Mouse (Mus musculus) right cerebral cortex, adult 18-20 months (tissue): ENCODE results near the gene Nrip1.

Experiments used
- DNase-seq: peaks from one replicate; pipeline ENCODE4 v3.0.0; 2022; ENCODE audit warnings: mixed read lengths

The Nrip1 gene

DNA sequence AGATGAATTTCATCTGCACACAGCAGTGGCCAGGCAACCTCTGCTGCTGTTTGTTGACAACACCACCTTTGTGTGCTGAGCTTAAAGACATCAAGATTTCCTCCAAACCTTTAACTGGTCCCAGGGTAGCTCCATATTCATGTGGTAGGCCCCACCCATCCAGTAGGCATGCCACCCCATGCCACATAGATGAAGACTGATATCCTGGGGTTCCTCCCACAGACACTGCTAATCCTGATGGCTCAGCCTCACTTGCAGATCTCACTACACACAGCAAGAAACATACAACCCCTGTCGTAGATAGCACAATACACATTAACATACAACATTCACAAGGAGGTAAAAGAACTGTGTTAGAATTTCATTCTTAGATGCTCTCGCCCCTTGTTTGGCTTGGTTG is 29.6 kb downstream of the Nrip1 start:
- DNase-seq, result no peak

DNA sequence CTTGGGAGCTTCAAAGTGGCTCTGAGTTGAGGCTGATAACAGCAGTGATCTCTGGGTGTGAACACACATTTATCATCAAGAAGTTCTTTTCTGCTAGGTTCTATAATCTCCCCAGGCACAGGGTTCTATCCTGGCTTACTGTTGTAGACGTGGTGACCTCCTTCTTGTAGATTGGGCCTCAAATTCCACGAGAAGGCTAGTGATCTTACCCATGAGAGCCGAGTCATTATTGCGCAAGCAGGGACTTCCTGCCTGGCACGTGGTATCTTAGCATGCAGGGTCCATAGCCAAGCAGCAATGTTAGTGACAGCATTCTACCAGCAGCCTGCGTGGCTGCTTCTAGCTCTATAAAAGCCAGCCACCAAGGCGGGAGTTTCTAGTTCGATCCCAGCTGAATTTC is 32.0 kb downstream of the Nrip1 start:
- no peak for DNase-seq

DNA sequence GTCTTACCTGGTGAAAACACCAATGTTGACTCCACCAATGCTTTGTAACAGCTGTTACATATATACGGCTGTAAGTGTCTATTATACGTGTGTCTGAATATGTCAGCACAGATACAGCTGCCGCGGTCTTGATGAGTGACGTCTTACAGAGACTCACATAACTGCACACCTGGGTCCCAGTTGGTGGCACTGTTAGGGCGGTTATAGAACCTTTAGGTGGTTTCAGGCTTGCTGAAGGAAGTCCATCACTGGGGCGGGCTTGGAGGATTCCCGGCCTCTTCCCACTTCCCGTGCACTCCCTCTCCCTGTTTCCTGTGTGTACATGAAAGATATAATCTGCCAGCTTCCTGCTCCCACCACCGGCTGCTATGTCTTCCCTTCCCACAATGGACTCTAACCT is 34.4 kb downstream of the Nrip1 start:
- DNase-seq, result no peak

DNA sequence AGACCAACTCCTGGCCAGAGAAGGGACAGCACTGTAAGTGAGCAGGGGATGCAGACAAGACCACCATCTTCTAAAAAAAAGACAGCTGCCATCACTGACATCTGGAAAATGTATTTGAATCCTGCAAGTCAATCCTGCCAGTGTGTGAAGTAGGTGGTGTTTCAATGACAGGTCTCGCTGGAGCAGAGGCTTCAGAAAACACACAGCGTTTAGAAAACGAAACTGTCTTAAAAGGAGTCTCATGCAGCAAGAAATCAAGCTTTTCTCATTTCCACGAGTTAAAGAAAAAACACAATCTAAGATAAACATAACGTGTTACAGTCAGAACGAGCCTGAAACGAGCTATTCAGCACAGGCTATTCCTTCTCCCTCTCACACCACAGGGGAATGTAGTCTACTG is 36.3 kb downstream of the Nrip1 start:
- DNase-seq, result no peak

DNA sequence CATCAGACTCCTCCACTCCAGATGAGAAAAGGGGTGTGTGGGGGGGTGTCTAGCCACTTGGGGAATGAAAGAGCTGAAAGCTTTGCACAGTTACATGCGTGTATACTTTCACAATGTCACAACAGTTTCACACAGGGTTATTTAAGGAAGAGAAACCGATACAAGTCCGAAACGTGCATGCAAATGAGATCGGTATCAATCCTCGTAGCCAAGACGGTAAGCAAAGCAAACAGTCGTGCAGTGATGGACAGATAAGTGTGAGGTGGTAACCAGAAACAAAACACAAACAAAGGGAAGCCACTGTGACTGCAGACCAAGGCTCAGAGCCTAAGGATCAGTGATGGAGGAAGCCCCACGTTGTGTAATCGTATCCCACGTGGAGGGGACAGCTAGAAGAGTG is 36.7 kb downstream of the Nrip1 start:
- no peak for DNase-seq

DNA sequence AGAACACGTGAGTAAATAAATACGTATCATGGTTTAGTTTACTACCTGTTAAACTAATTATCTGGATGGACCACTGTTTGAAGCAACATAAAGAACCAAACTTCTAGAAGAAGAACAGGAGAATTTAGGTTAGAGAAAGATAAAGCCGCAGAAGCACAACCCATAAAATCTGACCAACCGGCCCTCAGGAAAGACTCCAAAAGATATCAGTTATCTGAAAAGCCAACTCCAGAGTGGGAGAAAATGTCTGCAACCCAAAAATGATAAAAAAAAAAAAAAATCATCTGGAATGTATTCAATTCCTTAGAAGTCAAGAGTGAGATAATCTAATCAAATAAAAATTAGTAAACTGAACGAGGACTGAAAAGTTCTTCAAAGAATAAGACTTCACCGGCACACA is 37.7 kb downstream of the Nrip1 start:
- no peak for DNase-seq

DNA sequence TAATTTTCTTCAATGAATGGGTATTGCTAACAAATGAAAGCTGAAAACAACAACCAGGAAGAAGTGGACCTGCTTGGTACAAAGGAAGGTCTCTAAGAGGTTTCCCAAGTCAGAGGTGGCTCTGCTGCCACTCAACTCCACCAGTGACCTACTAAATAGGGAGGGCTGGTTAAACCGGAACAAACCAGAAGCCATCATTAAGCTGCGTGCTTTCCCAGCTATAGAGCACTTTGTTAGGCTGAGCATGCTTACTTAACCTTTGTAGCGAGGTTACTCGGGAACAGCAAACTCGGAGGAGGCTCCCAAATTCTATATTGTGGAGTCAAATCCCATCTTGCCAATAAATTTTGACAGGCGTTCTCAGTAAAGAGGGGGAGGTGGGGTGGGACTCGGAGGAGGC is 41.5 kb downstream of the Nrip1 start:
- no peak for DNase-seq

DNA sequence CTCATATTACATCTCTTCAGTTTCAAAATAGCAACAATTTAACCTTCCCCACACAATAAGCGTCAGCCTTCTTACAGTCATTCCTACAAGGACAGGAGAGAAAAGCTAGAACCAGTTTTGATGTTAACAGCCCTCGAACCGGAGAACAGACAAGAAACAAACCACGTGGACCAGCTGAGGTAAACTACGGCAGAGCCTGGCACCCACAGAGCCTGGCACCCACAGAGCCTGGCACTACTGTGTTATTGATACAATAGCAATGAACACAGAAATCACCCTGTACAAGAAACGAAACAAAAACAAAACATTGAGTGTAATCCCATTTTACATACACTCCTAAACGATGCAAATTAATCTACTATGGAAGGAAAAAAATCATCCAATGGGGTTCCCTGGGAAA is 42.4 kb downstream of the Nrip1 start:
- DNase-seq, result no peak

DNA sequence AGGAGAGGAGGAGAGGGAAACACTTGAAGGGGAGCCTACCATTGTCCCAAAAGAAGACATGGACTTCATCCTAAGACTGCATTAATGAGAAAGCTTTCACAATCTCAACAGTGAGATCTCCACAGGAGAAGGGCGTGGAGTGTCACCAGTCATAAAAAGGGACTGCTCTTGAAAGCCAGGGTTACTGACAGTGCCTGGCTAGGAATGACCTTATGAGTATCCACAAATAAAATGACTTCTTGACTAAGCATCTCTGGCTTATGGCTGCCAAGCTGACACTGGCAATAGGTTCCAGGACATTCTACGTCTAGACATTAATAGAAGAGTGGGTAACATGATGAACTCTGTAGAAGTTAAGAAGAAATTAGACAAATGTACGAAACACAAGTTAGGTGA is 48.3 kb downstream of the Nrip1 start:
- no peak for DNase-seq

DNA sequence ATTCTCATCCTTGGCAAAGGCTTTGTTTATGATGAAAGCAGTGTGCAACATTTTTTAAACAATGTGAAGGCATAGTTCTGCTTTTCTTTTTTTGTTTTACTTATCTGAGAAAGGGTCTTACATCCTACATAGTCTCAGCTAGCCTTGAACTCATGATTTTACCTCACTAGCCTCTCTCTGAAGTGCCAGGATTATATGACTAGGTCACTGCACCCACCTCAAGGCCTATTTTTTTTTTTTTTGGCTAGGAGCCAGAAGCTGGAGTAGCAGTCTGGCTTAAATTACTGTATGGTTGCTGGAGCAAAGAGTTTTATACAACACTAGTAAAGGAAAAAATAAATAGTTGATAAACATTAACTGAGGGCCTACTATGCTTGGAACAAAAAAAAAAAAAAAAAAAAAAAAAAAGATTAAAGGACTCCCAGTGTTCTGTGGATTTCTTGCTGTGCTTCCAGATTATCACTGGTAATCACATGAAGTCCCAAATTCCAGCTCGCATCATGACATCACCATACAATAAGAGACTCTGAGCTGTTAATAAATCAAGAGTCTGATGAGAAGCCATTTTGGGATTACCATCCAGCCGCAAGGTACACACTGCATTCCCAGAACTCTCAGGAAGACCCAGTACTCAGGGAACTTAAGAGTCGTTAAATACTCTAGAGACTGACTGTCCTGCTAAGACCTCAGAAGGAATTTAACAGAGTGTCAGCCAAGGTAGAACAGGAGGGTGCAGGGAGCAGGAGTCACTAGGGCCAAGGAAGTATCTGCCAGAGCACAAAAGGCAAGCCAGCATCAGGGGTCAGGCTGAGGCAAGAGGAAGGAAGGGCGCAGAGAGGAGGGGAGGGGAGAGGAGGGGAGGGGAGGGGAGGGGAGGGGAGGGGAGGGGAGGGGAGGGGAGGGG is 49.0 kb downstream of the Nrip1 start:
- no peak for DNase-seq

DNA sequence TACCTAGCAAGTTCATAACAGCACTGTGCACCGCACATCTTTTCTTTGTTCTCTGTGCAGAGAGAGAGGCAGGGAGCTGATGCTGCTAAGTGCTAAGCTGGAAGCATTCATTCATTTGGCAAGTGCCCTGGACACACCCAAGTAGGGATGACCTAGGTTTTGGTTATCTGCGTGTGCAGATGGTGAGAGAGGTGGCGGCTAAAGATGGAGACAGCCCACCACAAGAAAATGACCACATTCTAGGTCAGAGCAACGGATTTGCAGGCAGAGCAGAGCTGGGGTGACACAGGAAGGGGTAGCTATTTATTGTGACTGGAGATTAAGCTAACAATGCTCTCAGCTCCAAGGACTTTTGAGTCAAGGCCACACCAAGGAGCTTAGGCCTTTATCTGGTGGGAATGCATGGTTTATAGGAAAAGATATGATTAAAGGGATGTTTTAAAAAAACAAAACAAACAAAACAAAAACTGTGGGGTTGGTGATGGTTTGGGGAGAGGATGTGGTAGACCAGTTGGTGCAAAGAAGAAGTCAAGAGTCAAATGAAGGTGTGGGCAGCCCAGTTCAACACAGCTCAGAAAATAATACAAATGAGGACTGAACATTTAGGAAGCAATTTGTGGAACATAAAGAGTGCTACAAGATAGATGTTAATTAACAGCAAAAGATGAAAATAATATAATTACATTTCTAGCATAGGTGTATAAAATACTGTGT is 49.9 kb downstream of the Nrip1 start:
- no peak for DNase-seq

DNA sequence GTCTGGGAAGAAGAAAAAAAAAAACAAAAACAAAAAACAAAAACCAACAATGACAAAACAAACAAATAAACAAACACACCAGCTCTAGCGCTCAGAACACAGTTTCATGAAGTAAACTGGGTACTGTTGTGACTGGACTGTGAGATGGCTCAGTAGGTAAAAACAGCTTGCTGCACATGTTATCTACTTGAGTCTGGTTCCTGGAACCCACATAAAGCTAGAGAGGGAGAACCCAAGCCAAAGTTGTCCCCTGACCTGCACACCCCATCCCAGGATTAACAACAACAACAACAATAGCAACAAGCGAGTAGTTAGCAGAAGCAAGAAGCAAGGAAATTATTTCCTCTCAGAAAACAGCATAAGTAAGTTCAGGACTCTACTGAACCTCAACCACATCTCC is 50.5 kb downstream of the Nrip1 start:
- DNase-seq, result no peak

DNA sequence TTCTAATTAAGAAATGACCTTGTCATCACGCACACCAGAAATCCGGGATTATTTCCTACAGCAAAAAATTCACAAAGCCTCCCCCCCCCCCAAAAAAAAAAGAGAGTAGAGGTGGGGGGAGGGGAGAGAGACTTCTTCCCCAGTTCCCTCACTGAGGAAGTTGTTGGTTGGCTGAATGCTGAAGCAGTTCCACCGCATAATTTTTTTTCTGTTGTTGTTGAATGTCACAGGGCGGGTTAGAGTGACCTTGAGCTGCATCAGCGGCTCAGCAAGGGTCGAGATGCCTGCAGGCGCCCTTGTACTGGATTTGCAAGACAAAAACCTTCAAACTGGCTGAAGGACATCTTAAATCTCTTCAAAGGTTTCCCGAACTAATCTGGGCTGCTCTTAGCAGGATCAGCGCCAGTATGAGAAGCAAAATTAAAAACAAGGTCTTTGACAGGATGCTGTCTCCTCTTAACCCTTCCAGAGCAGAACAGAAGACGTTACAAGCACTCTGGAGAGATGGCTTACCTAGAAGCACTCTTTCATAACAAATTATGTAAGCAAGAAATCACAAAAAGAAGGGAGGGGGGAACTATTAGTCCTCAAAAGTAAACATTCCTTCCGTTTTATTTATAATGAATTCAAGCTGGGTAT is 52.0 kb downstream of the Nrip1 start:
- DNase-seq, result no peak

DNA sequence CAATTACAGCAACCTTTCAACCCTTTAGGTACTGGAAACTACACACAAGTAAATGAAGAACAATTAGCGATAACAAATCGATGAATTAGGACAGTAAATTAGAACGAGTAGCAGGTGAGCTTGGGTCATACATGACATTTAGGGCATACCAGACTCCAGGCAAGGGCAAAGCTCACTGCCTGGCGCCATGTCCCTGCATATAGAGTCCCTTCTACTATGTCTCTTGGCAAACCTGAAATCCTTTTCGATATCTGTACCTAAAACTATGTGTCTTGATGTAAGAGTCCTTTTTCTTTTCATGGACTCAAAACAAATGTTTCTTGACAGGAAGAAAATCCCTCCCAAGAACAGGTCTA is 53.5 kb downstream of the Nrip1 start:
- no peak for DNase-seq

DNA sequence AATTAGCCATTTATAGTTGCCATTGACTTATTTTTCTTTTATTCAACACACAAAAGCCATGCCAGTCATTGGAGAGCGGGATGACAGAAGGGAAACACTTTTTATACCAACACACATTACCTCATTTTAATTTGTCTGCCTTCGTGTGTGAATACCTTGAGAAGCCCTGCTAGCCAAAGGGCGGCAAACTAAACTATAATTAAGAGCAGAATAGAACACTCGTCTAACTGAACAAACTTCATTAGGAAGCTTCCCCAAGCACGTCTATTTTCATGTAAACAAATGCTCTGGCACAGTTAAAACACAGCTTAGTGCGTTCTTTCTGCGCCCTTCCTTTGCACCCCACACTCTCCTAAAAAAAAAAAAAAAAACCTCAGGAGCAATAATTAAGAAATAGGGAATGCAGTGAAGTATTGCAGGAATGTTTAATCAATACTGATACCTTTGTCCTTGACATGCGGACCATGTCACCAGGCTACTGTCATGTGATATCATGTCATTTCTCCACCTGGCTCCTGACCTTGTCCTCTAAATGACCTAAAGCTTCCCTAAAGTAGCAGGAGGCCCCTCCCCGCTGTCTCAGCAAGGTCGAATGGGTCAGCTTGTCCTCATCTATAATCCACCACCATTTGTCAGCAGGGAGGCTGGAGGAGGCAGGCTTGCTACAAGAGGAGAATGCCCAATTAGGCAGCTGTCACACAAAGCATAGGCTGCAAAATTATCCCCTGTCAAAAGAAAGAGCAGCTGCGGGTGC is 54.1 kb downstream of the Nrip1 start:
- DNase-seq, result no peak

DNA sequence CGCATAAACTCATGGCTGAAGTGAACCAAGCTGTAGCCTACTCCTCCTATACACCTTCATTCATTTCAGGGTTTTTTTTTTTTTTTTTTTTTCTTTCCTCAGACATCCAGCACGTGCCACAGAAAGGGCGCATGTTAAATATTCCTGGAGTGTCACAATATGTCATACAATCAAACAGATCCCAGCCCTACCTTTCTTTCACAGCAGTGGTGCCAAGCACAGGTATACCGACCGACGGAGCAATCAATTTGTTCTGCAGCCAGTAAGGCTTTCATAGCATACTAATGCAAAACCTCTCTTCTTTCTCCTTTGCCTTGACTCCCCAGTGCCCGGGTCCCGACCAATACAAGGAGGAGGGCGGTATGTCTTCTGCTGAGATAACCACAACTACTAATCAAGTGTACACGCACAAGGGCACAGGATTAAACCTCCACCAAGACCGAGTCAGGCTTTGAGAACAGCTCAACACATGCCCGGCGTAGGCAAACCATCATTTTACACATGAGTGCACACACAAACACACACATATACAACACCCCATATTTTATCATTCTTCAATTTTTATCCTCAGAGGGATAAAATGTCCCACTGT is 55.2 kb downstream of the Nrip1 start:
- DNase-seq, result no peak

DNA sequence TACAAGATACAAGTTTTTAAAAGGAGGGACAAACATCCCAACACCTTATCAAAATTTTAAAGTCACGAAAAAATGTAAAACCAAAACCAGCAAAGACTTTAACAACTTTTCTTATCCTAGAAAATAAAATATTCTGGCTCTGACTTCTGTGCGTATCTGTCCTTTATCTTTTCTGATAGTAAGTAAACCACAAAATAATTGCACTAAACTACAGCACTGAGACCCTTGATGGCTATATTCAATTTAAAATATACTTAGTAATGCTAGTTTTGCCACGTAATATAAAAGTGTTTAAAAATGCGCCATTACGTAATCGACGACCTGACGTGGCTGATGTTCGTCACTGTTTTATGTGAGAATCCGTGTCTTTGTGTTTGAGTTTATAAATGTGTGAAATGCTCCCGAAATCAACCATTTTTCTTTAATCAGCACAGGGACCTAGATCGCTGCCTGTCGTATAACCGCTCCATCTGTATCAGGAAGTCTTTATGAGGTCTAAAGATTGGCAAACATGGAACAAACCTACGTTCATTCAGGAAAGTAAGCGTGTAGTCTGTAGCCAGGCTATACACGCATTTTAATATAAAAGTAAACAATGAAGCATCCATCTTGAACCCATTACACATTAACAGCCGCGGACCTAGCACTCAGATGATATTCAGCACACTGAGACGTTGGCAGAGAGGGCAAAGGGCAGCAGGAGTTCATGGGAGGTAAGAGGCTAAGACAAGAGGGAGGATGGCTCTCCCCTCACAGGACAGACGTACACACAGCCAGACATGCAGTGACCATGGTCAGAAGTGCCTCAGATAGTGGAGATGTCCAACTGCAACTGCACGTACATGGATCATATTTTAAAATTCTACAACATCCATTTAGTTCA is 56.4 kb downstream of the Nrip1 start:
- no peak for DNase-seq

DNA sequence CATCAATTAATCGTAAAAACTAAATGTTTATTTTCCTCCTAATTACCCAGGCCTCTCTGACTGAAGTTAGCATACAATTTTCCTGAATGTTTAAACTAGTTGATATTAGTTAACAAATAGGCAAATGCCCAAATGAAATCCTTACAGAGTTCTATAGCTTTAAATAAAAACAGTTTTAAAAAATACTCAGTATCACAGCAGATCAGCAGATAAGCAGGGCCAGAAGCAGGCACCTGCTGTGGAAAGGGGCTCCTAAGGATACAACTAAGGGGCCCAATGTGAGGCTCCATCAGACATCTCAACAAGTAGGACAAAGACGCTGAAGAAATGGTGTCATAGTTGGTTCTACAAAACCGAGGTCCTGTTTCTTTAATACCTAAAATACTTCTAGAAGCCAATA is 58.0 kb downstream of the Nrip1 start:
- no peak for DNase-seq

DNA sequence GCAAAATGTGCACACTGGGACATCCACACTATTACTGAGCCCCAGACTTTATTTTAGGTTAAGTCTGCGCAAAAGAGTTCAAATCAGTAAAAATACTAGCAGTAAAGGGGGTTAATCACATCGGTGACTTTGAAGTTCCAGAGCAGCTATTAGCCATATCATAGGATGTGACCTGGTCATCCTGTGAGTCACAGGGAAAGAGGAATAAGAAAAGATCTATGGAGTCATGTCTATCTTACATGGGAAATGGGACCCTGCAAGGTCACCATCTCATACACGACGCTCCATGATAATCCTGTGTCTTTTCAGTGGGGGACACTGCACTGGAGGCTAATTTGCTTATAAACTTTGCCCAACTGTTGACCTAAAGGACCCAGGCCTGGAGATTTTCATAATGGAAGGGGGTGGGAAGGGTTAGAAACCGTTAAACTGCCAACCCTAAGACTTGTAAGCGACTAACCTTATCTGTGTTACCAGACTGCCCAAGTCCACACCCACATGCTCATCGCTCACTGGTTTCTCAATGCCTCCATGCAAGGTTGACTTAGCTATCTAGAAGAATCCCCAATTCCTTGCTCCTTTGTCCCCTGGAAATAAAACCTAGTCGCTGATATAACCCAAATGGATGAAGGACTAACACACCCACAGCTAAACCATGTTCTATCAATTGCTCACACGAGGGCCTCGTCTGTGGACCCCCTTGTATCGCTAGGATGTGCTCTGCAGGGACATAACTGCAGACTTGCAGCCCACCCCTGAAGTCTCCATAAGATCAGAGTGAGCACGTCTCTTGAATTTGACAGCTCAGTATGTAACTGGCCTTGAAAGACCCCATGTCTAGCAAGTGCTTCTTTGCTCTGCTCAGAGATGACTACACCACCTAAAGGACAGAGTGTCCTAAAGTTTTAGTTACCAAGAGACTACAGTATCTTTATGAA is 59.3 kb downstream of the Nrip1 start:
- no peak for DNase-seq

DNA sequence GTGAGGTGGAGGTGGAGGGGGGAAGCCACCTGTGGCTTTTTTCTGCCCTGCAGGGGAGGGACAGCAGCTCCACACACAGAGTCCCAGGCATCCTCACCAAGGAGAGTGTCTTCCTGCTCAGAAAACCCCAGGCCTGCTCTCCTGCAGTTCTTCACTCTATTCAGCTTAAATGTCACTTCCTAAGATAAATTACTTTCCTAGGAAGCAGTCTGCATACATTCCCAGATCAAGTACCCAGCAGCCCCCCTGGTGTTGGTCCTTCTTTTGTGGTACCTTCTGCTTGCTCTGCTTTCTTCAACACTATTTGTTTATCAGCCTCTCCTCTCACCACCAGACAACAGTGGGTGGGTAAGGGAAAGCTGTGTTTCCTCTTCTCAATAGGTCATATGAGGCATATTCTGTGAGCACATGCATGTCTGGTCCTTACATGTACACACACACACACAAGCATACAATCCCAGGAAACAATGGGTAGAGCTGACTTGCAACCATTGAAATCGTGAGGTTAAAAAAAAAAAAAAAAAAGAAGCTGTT is 60.7 kb downstream of the Nrip1 start:
- no peak for DNase-seq
